Mouse (Mus musculus) gastrocnemius, postnatal 4 days (tissue): ENCODE measurements at regions not wholly inside any gene's neighbourhood (a gene's known extent, or its start where the extent isn't known, plus 50 kb on each side); places are given as distances from the start of the nearest gene placed in this dataset.

Experiments used
- DNase-seq, 2 experiments: peaks; one replicate each; pipeline ENCODE4 v3.0.0; 2021 to 2022; ENCODE audit warnings: low spot score in 2 of 2, mixed read lengths in 2 of 2

DNA sequence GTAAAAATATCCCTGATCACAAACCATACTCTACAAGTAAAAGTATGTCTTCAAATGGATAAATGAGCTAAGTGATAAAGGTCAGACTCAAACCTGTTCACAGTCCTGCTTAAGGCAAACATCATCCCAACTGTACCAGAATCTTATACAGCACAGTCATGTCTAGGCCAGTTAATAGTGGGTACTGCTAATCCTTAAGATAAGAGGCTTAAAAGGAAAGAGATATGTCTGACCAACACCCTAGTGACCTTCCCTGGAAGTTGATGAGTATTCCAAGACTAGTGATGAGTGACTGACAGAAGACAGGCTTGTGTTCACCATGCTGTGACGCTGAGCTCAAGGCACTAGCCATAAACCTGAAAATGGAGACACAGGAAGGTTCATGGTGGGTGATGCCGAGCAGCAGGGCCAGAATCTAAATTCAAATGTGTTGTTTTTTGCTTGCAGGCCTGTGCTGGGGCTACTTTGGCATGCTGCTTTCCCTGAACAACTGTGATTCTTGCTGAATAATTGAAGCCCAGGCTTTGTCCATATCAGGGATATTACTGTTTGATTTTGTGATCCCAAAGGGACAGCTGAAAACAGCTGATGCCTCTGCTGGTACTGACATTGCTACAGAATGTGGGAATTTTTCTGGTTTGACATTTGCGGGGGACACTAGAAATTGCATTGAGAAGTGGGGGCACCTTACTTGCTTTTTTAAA is 699.9 kb downstream of the 1700064H15Rik start:
- no peak for DNase-seq

DNA sequence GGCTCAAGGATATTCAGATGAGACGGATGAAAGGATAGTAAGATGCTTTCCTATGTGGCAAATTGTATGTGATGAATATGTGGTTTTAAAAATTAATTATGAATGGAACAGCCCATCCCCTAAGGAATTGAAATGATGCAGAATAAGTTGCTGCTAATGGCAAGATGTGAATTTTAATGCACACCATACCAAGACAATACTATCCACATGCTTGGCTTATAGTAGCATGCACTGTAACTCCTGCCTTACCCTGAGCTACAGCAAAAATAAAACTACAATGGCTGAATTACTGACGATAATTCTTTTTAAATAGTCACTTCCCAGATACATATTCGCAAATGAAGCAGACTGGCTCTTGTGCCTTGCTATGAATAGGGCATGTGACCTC is 699.4 kb downstream of the 1700064H15Rik start:
- DNase-seq: no peak

GRCm38 (mm10) chr3:18932983-18933726 is 695.3 kb downstream of the 1700064H15Rik start:
- DNase-seq: no peak

GRCm38 (mm10) chr3:18934891-18935290 is 693.6 kb downstream of the 1700064H15Rik start:
- DNase-seq: no peak

DNA sequence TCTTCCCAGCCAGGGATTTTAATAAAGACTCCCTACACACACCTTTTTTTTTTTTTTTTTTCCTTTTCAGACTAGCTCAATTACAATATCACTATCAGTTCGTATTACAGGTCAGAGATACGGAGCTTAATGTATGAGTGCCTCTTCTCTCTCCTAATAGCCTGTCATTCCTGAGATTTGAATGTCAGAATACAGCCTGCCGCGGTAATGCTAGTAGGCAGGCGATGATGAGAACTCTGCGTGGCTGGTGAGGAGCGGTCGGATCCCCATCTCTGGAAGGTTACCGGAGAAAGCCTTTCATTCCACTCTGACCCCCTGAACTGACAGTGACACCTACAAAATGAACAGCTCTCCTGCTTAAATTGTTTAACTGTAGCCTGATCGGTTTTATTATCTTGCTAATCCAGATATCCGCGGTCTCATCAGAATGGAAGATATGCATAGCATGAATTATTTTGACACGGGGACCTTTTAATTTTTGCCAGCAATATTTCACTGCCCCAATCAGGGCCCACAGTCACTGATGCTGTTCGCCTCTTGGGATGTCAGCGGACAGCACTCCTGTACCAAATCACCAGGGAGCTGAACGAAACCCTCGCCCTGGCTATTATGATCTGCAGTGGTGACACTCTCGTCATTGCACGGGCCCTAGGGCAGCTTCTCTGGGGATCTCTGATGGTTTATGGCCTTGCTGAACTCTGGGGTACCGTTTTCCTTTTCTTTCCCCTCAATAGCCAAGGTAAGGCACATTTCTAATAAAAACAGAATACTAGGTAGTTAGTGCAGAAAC is 690.9 kb downstream of the 1700064H15Rik start:
- no peak for DNase-seq

- DNase-seq: no peak
Measured at GRCm38 (mm10) chr3:18941301-18942177, 686.9 kb downstream of the 1700064H15Rik start.

GRCm38 (mm10) chr3:18960341-18960740 is 668.1 kb downstream of the 1700064H15Rik start:
- DNase-seq: no peak

- no peak for DNase-seq
Measured at GRCm38 (mm10) chr3:18988662-18989061, 639.8 kb downstream of the 1700064H15Rik start.

- DNase-seq: peak in 1 of 2 experiments; percentile 35
Measured at GRCm38 (mm10) chr3:18989577-18990240, 638.8 kb downstream of the 1700064H15Rik start.

DNA sequence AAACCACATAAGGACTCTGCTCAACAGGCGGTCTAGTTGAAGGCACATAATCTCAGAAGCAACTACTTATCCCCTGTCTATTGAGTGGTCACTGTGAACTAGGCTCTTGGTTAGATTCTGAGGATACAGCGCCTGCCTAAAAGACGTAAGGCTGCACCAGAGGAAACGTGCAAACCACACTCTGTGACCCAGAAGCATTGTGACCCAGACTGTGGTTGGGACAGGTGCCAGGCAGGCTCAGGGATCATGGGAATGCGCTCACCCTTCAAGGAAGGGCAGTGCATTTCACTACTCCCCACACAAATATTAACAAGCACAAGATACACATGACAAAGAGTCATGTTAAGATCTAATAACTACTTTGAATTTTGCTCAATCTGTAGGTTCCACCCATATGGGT is 628.3 kb downstream of the 1700064H15Rik start:
- no peak for DNase-seq

DNA sequence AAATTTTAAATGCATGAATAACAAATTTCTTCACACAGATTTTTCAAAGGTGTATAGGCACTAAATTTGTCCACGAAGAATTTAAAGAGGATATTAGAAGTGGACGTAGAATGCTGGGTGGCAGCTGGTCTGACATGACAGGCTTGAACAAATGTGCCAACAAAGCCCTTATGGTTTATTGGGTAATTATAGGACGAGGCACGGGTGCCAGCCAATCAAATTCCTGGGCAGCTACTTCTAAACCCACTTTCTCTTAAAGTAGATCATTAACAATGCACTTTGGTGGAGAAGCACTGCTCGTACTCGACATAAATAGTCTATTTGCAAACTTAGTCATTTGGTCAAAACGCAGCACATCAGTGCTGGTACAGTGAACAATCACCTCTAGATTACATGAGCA is 626.4 kb downstream of the 1700064H15Rik start:
- no peak for DNase-seq

DNA sequence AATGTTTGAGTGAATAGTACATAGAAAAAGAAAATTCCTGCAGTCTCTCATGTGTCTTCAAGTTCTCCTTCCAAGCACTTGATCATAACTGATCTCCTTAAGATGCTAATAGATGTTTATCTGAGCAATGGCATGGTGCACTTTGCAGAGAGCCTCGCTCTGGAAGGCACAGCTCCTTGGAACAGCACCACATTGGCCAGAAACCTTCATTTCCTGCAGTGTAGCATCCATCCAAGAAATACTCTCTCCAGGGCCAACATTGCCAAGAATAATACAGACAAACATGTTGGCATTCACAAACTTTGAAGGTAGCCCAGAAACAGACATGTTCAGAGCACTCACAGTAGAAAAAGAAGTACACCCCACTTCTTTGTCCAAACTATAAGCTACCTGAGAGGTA is 623.7 kb downstream of the 1700064H15Rik start:
- DNase-seq: no peak

- no peak for DNase-seq
Measured at GRCm38 (mm10) chr3:19044566-19044965, 583.9 kb downstream of the 1700064H15Rik start.

- no peak for DNase-seq
Measured at GRCm38 (mm10) chr3:19045933-19046332, 582.5 kb downstream of the 1700064H15Rik start.

DNA sequence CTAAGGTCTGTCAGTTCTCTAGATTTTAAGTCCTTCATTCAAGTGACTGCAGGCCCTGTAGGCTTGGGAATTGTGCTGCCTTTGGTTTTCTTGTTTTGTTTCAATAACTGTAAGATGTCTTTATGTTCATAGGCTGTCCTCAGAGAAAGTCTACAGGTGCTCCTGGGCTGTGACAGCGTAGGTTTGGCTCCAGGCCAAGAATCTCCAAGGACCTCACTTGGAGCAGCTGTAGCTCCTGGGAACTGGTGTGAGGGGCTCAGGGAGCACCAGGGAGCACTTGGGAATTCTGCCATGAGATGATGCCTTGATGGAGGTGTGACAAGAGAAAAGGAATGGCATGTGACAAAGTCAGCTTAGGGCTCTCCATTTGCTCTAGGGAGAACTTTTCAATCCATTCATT is 581.9 kb downstream of the 1700064H15Rik start:
- no peak for DNase-seq

- DNase-seq: no peak
Measured at GRCm38 (mm10) chr3:19055961-19056360, 572.5 kb downstream of the 1700064H15Rik start.

- no peak for DNase-seq
Measured at GRCm38 (mm10) chr3:19056623-19057022, 571.9 kb downstream of the 1700064H15Rik start.

DNA sequence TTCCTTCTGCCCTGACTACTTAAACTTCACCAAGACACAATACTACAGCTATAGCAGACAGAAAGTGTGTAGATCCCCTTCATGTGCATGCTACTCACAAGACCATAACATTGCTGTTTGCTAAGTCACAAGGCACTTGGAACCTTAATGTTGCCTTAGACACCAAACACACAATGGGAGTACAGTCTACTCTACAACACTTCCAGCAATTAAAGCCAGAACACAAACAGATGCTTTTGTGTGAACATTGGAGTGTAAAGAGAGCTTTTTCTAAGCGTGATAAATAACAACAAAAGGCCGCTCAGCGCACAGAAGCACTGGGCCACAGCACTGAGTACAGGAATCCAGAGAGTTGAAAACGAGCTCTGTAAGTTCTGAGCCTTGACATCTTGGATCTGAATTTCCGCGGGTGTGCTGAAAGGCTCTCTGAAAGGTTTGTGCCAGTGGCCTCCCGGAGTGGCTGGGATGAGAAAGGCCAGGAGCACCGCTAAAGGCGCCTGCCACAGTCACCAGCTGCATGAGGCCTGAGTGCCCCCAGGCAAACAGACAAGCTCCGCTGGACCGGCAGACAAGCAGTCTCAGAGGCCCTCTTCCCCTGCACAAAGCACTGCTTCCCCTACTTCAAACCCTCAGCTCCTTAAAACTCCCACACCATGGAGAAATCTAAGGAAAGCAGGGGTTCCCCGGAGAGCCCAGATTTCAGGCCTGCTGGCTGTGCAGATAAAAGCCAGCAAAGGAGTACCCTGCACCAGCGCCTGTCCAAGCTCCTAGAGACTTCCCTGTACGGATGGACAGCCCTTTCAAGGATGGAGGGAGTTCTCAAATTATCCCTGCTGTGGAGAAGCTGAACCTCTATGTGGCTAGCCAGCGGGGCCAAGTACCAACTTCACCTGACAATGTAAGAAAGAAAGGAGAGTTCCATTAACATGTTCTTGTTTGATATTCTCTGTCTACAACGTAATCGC is 568.3 kb downstream of the 1700064H15Rik start:
- no peak for DNase-seq
